In the genomic region with DNA sequence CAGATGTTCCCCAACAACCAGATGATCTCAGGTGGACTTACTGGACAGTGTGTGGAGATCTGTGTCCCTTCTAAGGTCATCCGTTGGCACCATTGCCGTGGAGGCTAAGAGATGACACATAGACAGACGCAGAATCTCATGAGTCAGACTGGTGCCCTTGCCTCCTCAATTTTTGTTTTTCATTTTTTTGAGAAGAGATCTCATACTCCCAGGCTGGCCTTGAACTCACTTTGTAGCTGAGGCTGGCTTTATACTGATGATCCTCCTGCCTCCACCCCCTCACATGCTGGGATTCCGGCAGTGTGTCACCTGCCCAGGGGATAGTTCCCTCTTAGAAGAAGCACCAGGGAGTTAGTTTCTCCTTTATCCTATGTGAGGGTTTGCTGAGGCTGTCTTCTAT, we compare ENCODE assay signal across 15 mouse cellular contexts. TPM values are rescaled to one million over a fixed set of nuclear protein-coding genes. Genes with fewer than 3 reads are reported as not detected.
DNase-seq lines count a peak whose midpoint lies in the region.
"Had no signal": no experiment of that assay in that cellular context is flagged by ENCODE, and none has a peak within 500 bp of the region (broad histone marks: within the 10 kb centered on the region; RNA-seq: fewer than 3 reads in every experiment).

No protein-coding gene starts in this region.

- intact Hi-C loops in left cerebral cortex, postnatal 10 days (cut with DNase I): no loop called here
- intact Hi-C loops in gastrocnemius, postnatal 36 days (cut with DNase I): no loop called here

- peak; percentile 83 to 90 for DNase-seq in adrenal gland, adult (ENCODE audit: inconsistent age in 2 of 2, low spot score in 1 of 2)
- DNase-seq in adrenal gland, postnatal 4 days (ENCODE audit: low spot score in 2 of 2): no peak
- DNase-seq in adrenal gland, adult 2 months: peak; percentile 84
- DNase-seq in adrenal gland, postnatal 14 days: peak; percentile 70
- DNase-seq in left cerebral cortex, postnatal 10 days (ENCODE audit: extremely low spot score in 1 of 2, low spot score in 2 of 2): no peak
- DNase-seq in gastrocnemius, postnatal 36 days: no peak
- DNase-seq: cerebellum, adult 11 months; cerebellum, adult 2 months; cerebellum, adult 9-11 months; cerebellum, postnatal 25 days; forebrain, postnatal 0 days; heart, adult 18-20 months; heart, postnatal 14 days; heart, postnatal 4 days; kidney, adult 8-10 months had no signal

RNA-seq across cellular contexts. Expression of a gene that starts 35.9 kb away (rescaled TPM):
- 10 to 100 TPM; 60.0 to 64.9 TPM for total RNA-seq in adrenal gland, postnatal 4 days (2021)
- total RNA-seq in adrenal gland, adult 2 months (2021): 10 to 100 TPM; 40.5 to 46.7 TPM
- 10.5 and 12.6 TPM in 2 replicates for polyA plus RNA-seq in adrenal gland, adult 2 months (2012; rRNA removed)
- 44.5 and 45.2 TPM in 2 replicates for total RNA-seq in adrenal gland, postnatal 14 days (2021)
- 10 to 100 TPM; 13.1 to 17.9 TPM for total RNA-seq in left cerebral cortex, postnatal 10 days (2021)
- total RNA-seq in gastrocnemius, postnatal 36 days (2021): 10 to 100 TPM; 12.4 to 13.8 TPM

RNA-seq across cellular contexts. Expression of a gene that starts 53.8 kb away (rescaled TPM):
- 10 to 100 TPM; 53.5 to 60.0 TPM for total RNA-seq in adrenal gland, postnatal 4 days (2021)
- total RNA-seq in adrenal gland, adult 2 months (2021): 10 to 100 TPM; 24.9 to 63.2 TPM
- polyA plus RNA-seq in adrenal gland, adult 2 months (2012; rRNA removed): 11.8 and 13.0 TPM in 2 replicates
- 43.7 and 44.4 TPM in 2 replicates for total RNA-seq in adrenal gland, postnatal 14 days (2021)
- total RNA-seq in left cerebral cortex, postnatal 10 days (2021): 100 to 1,000 TPM; 152 to 162 TPM
- total RNA-seq in gastrocnemius, postnatal 36 days (2021): 1 to 10 TPM; 4.6 to 5.7 TPM

Comparison
In these comparisons a context has a peak if more than half of its experiments do, and no peak if none do; other contexts are left out.
1. DNase-seq: peak in adrenal gland, adult (2 of 2), adrenal gland, adult 2 months (single experiment) and adrenal gland, postnatal 14 days (single experiment); none in adrenal gland, postnatal 4 days (0 of 2), left cerebral cortex, postnatal 10 days (0 of 2) and gastrocnemius, postnatal 36 days (0 of 2).